Mouse (Mus musculus) urinary bladder, postnatal 10 days (tissue): ENCODE results near the gene Pip4k2c.
A peak's percentile ranks its signal among the peaks of the same experiment; 100 is the strongest.

Experiments
- DNase-seq: peaks from one replicate; pipeline ENCODE4 v3.0.0; 2022; ENCODE audit warnings: low spot score

Pip4k2c gene

GRCm38 (mm10) chr10:127211414-127211854 lies at the start of gene Pip4k2c:
Pip4k2c (minus strand) TSS chr10:127211585.
- DNase-seq: peak; percentile 67

GRCm38 (mm10) chr10:127258489-127258888 lies 47.1 kb upstream of the Pip4k2c start:
- no peak for DNase-seq

GRCm38 (mm10) chr10:127257790-127258189 lies 46.4 kb upstream of the Pip4k2c start:
- no peak for DNase-seq

DNA sequence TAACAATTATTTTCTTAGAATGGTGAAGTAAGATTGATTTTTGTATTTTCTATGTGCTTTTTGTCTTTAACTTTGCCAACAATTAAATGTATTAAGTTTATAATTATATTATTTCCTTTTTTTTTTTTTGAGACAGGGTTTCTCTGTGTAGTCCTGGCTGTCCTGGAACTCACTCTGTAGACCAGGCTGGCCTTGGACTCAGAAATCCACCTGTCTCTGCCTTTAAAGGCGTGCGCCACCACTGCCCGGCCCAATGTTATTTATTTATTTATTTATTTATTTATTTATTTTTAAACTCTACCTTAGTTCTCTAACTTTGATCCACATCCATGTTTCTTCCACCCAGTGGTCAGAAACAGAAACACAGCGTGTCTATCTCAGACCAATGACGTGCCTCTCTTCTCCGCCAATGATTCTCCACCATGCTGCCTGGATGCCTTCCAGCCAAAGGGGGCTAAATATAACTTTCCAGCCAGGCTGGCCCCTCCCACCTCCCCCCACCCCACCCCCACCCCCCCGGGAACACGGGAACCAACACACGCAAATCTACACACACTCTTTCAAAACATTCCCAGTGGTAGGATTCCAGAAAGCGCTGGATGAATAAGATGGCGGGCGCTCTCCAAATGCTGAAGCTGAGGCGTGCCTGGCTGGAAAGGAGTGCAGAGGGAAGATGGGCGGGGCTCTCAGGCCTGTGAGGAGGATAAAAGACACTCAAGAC lies 44.4 kb upstream of the Pip4k2c start:
- no peak for DNase-seq

DNA sequence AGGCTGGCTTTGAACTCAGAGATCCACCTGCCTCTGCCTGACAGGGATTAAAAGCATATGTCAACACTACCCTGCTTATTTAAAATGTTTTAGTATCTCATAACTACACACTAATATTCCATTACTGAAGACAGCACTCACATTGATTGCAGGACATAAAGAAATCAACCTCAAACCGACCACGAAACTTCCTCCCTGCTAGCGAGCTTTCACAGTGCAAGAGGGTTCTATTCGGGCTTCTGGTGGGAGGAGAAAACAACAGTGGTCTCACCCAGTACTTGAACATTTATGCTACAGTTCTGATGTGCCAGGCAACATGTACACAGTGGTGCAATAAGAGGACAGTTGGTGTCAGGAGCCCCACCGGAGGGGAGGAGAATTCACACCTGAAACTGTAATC lies 39.4 kb upstream of the Pip4k2c start:
- DNase-seq: no peak

DNA sequence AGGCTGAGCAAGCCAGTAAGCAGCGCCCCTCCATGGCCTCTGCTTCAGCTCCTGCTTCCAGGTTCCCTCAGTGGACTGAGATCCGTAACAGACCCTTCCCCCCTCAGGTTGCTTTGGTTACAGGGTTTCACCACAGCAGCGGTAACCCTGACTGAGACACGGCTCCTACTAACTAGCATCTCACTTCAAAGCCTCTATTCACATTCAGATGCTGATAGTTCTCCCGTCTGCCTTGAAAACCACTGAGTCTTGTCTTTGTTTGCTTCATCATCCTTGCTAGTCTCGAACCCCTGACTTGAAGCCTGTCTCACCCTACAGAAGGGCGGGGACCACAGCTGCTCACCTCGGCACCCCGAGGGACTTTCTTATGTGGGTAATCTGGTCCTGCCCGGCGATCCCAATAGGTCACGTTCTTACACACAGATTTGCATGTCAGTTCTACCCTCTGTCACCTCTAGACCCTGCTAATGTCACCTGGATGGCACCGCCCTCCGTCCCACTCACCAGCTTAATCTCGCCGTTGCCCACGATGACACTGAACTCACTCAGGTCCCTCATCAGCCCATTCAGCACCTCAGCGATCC lies 26.9 kb upstream of the Pip4k2c start:
- DNase-seq: no peak

- no peak for DNase-seq
These were observed 25.2 kb upstream of the Pip4k2c start for GRCm38 (mm10) chr10:127236541-127236940.

DNA sequence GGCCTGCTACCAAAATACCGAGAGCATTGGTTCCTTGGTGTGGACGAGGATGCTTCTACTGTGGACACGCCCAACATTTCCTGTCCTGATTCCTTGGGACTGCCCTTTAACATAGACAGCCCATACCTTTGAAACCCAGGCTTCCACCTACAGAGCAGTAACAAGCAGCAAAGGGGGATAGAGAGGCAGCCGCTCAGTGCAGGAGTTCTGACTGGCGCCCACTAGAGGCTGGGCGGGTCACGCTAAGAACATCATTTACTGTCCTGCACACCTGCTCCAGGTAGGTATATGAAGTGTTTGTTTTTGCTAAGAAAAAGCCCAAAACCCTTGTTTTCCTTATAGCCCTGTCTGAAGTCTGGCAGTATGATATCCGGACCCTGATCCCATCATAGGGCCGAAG lies 21.8 kb upstream of the Pip4k2c start:
- DNase-seq: no peak

- no peak for DNase-seq
These were observed 20.4 kb upstream of the Pip4k2c start for GRCm38 (mm10) chr10:127231741-127232140.

GRCm38 (mm10) chr10:127230693-127231092 lies 19.3 kb upstream of the Pip4k2c start:
- no peak for DNase-seq

GRCm38 (mm10) chr10:127228897-127229296 lies 17.5 kb upstream of the Pip4k2c start:
- no peak for DNase-seq

- no peak for DNase-seq
These were observed 15.8 kb upstream of the Pip4k2c start for GRCm38 (mm10) chr10:127227163-127227562.

DNA sequence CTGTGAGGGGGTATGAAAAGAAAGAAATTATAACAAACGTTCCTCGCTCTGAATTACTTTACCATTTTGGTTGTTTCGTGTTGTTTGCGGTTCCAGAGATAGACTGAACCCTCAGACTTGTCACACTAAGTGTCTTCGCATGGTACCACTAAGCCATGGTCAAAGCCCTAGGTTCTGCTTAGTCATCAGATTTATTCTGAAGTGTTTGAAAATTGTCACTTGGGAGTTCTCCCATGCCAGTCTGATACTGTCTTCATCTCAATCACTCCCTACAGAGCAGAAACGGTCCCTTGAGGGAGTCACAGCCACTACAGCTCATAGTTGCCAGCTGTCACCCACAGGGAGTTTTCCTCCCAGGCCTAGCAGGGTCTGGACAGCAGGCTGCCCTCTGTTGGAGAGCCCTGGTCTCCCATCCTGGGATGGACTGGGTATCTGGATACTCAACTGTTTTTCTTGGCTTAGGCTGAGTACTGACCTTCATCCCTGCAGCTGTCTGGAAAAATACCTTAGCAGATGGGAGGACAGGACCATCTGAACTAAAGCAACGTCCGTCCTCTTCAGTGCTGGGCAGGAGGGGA lies 15.0 kb upstream of the Pip4k2c start:
- no peak for DNase-seq

DNA sequence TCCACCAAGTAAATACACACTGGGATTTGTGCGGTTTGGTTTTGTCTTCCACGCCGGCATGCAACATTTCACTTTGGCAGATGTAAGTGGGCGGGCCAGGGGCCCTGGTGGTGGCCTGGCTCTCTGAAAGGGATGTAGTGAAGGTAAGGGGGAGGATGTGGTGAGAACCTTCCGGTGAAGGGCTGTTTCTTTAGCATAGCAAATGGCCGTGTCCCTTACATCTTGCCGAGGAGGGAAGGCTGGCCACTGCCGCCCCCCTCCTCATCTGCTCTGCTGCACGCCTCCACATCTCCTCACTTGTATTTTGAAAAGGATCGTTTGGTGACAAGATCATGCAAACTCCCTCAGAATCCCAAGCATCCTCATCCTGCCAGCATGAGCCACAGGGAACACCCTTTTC lies 14.3 kb upstream of the Pip4k2c start:
- DNase-seq: no peak

- DNase-seq: no peak
These were observed 13.8 kb upstream of the Pip4k2c start for GRCm38 (mm10) chr10:127225213-127225612.

GRCm38 (mm10) chr10:127218339-127218738 lies 7.0 kb upstream of the Pip4k2c start:
- no peak for DNase-seq

GRCm38 (mm10) chr10:127217177-127217576 lies 5.8 kb upstream of the Pip4k2c start:
- no peak for DNase-seq

- DNase-seq: no peak
These were observed 5.1 kb upstream of the Pip4k2c start for GRCm38 (mm10) chr10:127216456-127216855.

- no peak for DNase-seq
These were observed 3.0 kb upstream of the Pip4k2c start for GRCm38 (mm10) chr10:127214422-127214803.

- DNase-seq: no peak
These were observed 2.5 kb upstream of the Pip4k2c start for GRCm38 (mm10) chr10:127213704-127214421.

DNA sequence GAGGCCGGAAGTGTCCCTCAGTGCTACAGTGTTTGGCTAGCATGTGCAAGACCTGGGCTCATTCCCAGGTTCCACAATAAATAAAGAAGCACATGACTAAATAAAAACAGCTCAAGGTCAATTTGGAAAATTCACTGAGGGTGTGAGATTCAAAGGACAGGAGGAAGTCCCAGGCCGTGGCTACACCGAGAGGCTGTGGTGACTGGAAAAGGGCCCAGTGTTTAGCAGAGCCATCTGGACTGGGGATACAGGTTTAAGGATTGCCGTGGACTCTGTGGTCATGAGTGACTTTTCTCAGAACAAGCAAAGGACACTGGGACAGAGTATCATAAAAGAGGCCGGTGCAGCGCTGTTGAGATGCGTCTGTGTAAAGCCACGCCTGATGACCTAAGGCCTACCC lies 1.9 kb upstream of the Pip4k2c start:
- DNase-seq: no peak

- DNase-seq: no peak
These were observed 402 bp downstream of the Pip4k2c start for GRCm38 (mm10) chr10:127210961-127211405.
